Mouse (Mus musculus): Measurements from ENCODE around the gene Gabarapl2. TPM values are rescaled to one million over a fixed set of nuclear protein-coding genes. Genes with fewer than 3 reads are reported as not detected.

The Gabarapl2 gene
- polyA plus RNA-seq, 1 experiment from 2014 or later: 287 TPM

DNA sequence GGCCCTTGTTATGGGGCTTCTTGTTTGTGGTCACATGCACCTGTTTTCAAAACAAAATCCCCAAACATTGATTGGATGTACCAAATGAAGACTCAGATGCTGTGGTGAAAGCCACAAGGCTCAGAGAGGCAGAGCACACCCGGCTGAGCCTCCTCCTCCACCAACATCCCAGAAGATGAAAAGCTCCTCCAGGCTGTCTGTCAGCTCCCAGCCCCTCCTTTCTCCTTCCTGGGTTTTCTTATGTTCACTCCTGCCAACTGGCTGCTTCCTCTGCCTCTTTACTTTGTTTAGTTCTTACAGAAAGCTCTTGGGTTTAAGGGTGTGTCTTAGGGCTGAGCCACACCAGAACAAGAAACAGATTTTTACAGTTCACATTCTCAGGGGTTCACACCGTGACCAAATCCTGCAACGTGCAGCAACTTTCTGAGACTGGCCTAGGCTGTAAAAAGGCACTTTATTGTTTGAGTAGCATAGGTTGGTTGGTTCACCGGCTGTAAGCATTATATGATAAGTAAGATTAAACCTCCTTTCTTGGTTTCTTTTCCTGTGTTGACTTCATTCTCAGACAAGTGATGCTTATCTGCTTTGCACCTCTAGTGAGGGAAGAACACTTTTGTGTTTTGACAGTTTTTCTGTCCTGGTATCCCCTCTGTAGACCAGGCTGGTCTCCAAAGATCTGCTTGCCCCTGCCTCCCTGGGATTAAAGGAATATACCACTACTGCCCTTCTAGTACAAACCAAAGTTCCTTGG, 14.5 kb downstream of the Gabarapl2 start:
- ATAC-seq (no peak), DNase-seq (ENCODE audit: low spot score) (no peak)
- Histone ChIP-seq H3K9me3 (ENCODE audit: low read length) (no peaks in the 10 kb centered on the region), H3K27ac (ENCODE audit: low read length) (no peak overlapping the region), H3K4me3 (ENCODE audit: low read depth, low read length) (no peak overlapping the region), H3K4me1 (ENCODE audit: insufficient read depth, low read depth, low read length) (no peaks in the 10 kb centered on the region), H3K27me3 (replicated peaks; ENCODE audit: insufficient read depth, low read length) (no peaks in the 10 kb centered on the region), H3K4me2 (replicated peaks; ENCODE audit: low read depth, low read length) (no peak overlapping the region), H3K9ac (replicated peaks; ENCODE audit: low read depth) (no peak overlapping the region), H3K36me3 (ENCODE audit: insufficient read depth, low read length) (peaks cover 6% of the 10 kb centered on the region; the same call in 1 of the 2 replicates)
- no peak for TF ChIP-seq EP300 (IDR thresholded peaks at IDR 0.05)
- no peak for TF ChIP-seq CTCF (IDR thresholded peaks at IDR 0.05)
- WGBS: 81% methylated on average over 4 of the region's 4 CpGs

DNA sequence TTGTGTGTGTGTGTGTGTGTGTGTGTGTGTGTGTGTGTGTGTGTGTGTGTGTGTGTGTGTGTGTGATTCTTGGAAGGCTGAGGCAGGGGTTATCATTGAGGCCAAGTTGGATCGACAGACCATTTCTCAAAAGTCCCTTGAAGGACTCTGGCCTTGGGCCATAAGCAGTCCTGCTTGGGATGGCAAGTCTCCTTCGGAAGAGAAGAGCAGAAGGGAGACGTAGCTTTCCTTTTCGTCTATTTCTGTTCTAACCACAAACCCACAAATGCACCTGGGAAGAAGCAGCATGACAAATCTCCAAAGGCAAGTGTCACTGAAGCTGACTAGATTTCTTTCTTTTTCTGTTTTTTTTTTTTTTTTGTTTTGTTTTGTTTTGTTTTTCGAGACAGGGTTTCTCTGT, 15.4 kb downstream of the Gabarapl2 start:
- H3K4me1 ChIP-seq (ENCODE audit: insufficient read depth, low read depth, low read length): no peaks in the 10 kb centered on the region
- TF ChIP-seq CTCF (IDR thresholded peaks at IDR 0.05) (no peak), EP300 (IDR thresholded peaks at IDR 0.05) (no peak)
- peaks cover 6% of the 10 kb centered on the region; the same call in 1 of the 2 replicates for H3K36me3 ChIP-seq (ENCODE audit: insufficient read depth, low read length)
- H3K4me3 ChIP-seq (ENCODE audit: low read depth, low read length): no peak overlapping the region
- no peak for DNase-seq (ENCODE audit: low spot score)
- no peak overlapping the region for H3K4me2 ChIP-seq (replicated peaks; ENCODE audit: low read depth, low read length)
- no peaks in the 10 kb centered on the region for H3K27me3 ChIP-seq (replicated peaks; ENCODE audit: insufficient read depth, low read length)
- WGBS: 75% methylated on average over 5 of the region's 5 CpGs
- H3K27ac ChIP-seq (ENCODE audit: low read length): no peak overlapping the region
- ATAC-seq: no peak
- no peaks in the 10 kb centered on the region for H3K9me3 ChIP-seq (ENCODE audit: low read length)
- H3K9ac ChIP-seq (replicated peaks; ENCODE audit: low read depth): no peak overlapping the region

DNA sequence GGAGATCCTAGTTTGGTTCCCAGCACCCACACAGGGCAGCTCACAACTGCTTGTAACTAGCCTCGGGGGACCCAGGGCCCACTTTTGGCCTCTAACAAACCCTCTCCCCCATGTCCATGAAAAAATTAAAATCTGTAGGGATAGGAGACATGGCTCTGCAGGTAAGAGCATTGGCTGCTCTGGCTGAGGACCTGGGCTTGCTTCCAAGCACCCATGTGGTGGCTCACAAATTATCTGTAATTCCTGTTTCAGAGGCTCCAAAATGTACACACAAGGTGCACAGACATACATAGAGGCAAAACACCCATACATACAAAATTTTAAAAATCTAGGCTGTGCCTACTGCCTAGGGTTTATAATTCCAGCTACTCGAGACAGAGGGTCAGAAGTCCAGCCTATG, 16.7 kb downstream of the Gabarapl2 start:
- no peak overlapping the region for H3K4me3 ChIP-seq (ENCODE audit: low read depth, low read length)
- TF ChIP-seq CTCF (IDR thresholded peaks at IDR 0.05) (no peak), EP300 (IDR thresholded peaks at IDR 0.05) (no peak)
- no peaks in the 10 kb centered on the region for H3K9me3 ChIP-seq (ENCODE audit: low read length)
- no peaks in the 10 kb centered on the region for H3K4me1 ChIP-seq (ENCODE audit: insufficient read depth, low read depth, low read length)
- no peak overlapping the region for H3K27ac ChIP-seq (ENCODE audit: low read length)
- no peak for ATAC-seq
- H3K27me3 ChIP-seq (replicated peaks; ENCODE audit: insufficient read depth, low read length): no peaks in the 10 kb centered on the region
- H3K36me3 ChIP-seq (ENCODE audit: insufficient read depth, low read length): peaks cover 6% of the 10 kb centered on the region; the same call in 1 of the 2 replicates
- H3K9ac ChIP-seq (replicated peaks; ENCODE audit: low read depth): no peak overlapping the region
- no peak overlapping the region for H3K4me2 ChIP-seq (replicated peaks; ENCODE audit: low read depth, low read length)
- WGBS: 90% methylated on average over 2 of the region's 2 CpGs
- DNase-seq (ENCODE audit: low spot score): no peak

DNA sequence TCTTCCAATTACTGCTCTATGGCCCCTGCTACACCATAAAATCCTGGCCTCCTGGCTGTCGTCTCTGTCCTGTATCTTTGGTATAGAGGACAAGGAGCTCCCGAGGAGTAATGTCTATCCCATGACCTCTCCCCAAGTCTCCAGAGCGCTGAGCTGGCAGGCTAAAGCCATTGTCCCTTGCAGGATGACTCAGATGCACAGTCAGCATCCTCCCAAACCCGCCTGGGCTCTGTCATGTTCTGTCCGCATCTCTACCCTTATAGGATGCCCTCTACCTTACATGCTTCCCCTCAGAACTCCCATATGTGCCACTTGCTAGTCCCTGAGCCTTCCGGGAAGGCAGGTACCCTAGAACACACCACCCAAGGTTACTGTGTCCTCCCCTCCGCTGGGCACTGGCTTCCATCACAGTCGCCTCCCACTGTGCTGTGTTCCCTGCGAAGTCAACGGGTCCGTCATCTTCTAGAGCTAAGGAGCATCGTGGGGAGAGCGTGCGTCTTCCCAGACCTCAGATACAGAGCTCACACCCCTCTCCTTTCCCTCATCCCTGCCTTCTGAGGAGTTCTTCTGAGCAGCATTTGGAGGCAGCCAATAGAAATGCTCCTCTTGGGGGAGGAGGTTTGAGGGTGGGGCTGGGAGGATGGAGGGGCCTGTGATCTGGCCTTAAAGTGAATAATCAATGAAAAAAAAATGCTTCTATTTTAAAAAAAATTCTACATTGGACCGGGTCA, 20.3 kb downstream of the Gabarapl2 start:
- H3K9me3 ChIP-seq (ENCODE audit: low read length): no peaks in the 10 kb centered on the region
- no peak for DNase-seq (ENCODE audit: low spot score)
- ATAC-seq: no peak
- no peak overlapping the region for H3K4me2 ChIP-seq (replicated peaks; ENCODE audit: low read depth, low read length)
- WGBS: 69% methylated on average over 15 of the region's 15 CpGs
- H3K4me3 ChIP-seq (ENCODE audit: low read depth, low read length): no peak overlapping the region
- no peak overlapping the region for H3K9ac ChIP-seq (replicated peaks; ENCODE audit: low read depth)
- H3K36me3 ChIP-seq (ENCODE audit: insufficient read depth, low read length): peaks cover 6% of the 10 kb centered on the region; the same call in 1 of the 2 replicates
- no peaks in the 10 kb centered on the region for H3K27me3 ChIP-seq (replicated peaks; ENCODE audit: insufficient read depth, low read length)
- no peaks in the 10 kb centered on the region for H3K4me1 ChIP-seq (ENCODE audit: insufficient read depth, low read depth, low read length)
- TF ChIP-seq CTCF (IDR thresholded peaks at IDR 0.05) (no peak), EP300 (IDR thresholded peaks at IDR 0.05) (no peak)
- no peak overlapping the region for H3K27ac ChIP-seq (ENCODE audit: low read length)

DNA sequence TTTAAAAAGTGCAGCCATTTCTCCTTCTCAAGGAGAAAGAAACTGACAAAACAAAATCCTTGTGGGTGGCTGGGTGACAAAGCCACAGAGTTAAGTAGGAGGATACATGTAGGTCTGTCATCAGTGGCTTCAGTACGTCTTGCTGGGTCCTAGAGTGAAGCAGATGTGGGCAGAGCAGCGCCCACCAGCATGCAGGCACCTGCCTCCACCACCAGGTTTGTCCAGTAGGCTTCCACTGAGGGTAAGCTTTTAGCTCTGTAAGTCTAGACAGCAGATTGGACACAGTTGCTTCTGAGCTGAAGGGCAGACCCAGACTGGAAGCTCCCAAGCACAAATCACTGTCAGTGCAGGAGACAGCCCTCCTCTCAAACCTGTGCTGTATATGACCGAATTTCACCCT, 20.8 kb downstream of the Gabarapl2 start:
- Histone ChIP-seq H3K4me1 (ENCODE audit: insufficient read depth, low read depth, low read length) (no peaks in the 10 kb centered on the region), H3K4me3 (ENCODE audit: low read depth, low read length) (no peak overlapping the region), H3K27me3 (replicated peaks; ENCODE audit: insufficient read depth, low read length) (no peaks in the 10 kb centered on the region), H3K9ac (replicated peaks; ENCODE audit: low read depth) (no peak overlapping the region), H3K27ac (ENCODE audit: low read length) (no peak overlapping the region), H3K36me3 (ENCODE audit: insufficient read depth, low read length) (peaks cover 6% of the 10 kb centered on the region; the same call in 1 of the 2 replicates), H3K9me3 (ENCODE audit: low read length) (no peaks in the 10 kb centered on the region), H3K4me2 (replicated peaks; ENCODE audit: low read depth, low read length) (no peak overlapping the region)
- 61% methylated on average over 3 of the region's 3 CpGs for WGBS
- TF ChIP-seq EP300 (IDR thresholded peaks at IDR 0.05): no peak
- peak; percentile 8; the same call in 1 of the 2 replicates for TF ChIP-seq CTCF (IDR thresholded peaks at IDR 0.05)
- DNase-seq (ENCODE audit: low spot score) (no peak), ATAC-seq (no peak)

DNA sequence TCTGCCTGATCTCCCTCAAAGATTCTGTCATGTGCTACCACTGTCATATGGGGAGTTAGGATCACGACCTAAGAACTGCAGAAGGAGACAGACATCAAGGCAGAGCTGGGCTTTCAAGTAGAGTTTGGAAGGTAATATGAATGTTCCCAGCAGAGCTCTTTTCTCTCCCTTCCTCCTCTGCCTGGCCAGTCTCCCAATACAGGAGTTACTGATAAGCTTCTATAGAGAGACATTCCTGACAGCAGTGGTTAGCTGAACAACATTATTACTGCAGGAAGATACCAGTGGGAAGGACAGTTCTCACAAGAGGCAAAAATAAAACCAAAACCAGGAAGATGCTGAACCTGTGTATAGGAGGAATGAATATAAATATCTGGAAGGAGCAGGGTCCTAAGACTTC, 22.1 kb downstream of the Gabarapl2 start:
- Histone ChIP-seq H3K4me3 (ENCODE audit: low read depth, low read length) (no peak overlapping the region), H3K9me3 (ENCODE audit: low read length) (no peaks in the 10 kb centered on the region), H3K4me1 (ENCODE audit: insufficient read depth, low read depth, low read length) (no peaks in the 10 kb centered on the region), H3K27me3 (replicated peaks; ENCODE audit: insufficient read depth, low read length) (no peaks in the 10 kb centered on the region), H3K36me3 (ENCODE audit: insufficient read depth, low read length) (no peaks in the 10 kb centered on the region), H3K4me2 (replicated peaks; ENCODE audit: low read depth, low read length) (no peak overlapping the region), H3K27ac (ENCODE audit: low read length) (no peak overlapping the region), H3K9ac (replicated peaks; ENCODE audit: low read depth) (no peak overlapping the region)
- WGBS: 76% methylated on average over 1 of the region's 1 CpGs
- DNase-seq (ENCODE audit: low spot score): no peak
- ATAC-seq: no peak
- no peak for TF ChIP-seq EP300 (IDR thresholded peaks at IDR 0.05)
- no peak for TF ChIP-seq CTCF (IDR thresholded peaks at IDR 0.05)

Data from lung, postnatal 0 days (tissue).